Mouse (Mus musculus) Patski (cell line): ENCODE results near the gene Chfr. TPM values are rescaled to one million over a fixed set of nuclear protein-coding genes. Genes with fewer than 3 reads are reported as not detected.

ENCODE experiments used
- ATAC-seq: fragments of 100-300 bp; one replicate; pipeline ENCODE4 v1.8.0; 2021
- CTCF ChIA-PET: fragments of 350-600 bp; sonication (Branson Sonifier 250); formaldehyde crosslinking; loops from one replicate; lab custom pipeline; 2022; ENCODE audit warnings: inconsistent platforms; lab: Charles Lee
- POLR2A ChIA-PET: fragments of 350-600 bp; sonication (Branson Sonifier 250); formaldehyde crosslinking; loops from one replicate; lab custom pipeline; 2022; ENCODE audit warnings: antibody characterized with exemption, inconsistent platforms; lab: Charles Lee
- DNase-seq: peaks from one replicate; pipeline ENCODE4 v3.0.0-alpha.2; 2011; ENCODE audit warnings: low read depth, low spot score
- H3K27me3 ChIP-seq: fragments of 371-371 bp; one replicate; pipeline ENCODE4 v1.5.1; 2021
- CTCF ChIP-seq: fragments of 100-300 bp; IDR thresholded peaks from one replicate; pipeline ENCODE4 v1.5.1; 2021
- in situ Hi-C: fragments of 300-500 bp; cut with MboI; formaldehyde crosslinking; loops from 3 replicates; pipeline ENCODE4 v1.11.1; 2018; ENCODE audit warnings: low pct_unique_long_range_greater_than_20kb, mixed read lengths
- polyA plus RNA-seq: library from polyadenylated mRNA; unstranded; gene quantifications from one replicate; pipeline ENCODE4 v1.2.3, GENCODE M21; 2021

Chfr gene
- 43.4 TPM for polyA plus RNA-seq

DNA sequence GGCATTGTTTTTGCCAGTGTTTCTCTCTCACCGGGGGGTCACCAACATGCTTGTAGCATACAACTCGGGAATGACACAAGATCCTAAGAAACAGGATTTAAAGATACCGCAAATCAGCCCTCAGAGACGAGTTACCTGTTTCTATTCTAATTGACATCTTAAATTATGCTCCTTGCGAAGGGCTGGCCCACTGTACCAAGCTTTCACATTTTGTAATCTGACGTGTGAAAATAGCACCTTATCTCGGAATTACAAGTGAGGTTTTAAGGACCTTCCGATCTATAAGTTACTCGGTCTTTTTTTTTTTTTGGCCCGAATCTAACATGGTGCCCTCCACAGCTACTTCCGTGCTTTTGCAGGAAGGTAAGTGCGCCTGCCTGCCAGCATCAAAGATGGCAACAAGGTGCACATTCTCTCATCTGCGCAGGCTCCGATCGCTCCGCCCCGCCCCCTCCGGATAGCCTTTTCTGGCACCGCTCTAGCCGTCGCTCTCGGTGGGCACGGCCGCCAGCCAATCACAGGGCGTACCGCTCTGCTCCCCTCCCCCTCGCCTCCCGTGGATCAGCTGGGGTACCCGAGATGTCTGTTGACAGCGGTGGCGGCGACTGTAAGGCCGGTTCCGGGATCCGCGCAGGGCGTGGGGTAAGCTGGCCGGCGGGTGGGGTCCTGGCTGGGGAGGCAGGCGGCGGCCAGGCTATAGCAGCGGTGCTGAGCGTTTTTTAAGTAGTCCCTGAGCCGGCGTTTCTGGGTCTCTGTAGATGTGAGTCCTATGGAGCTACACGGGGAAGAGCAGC lies at the start of gene Chfr:
Chfr (plus strand) TSS at position 550 of the 794 bp plus-strand sequence.
- DNase-seq (peak; percentile 97), ATAC-seq (peak; percentile 100)
- CTCF ChIA-PET: interaction anchor here (1.1 kb wide), 1 partner anchor 78 kb away, joined by 3 read pairs; no protein-coding TSS in a partner anchor
- POLR2A ChIA-PET: interaction anchor here (1.1 kb wide), 1 partner anchor 40 kb away, joined by 3 read pairs; no protein-coding TSS in a partner anchor
- in situ Hi-C loops: loop anchor here (10.0 kb wide), 1 partner anchor 581 kb away; the partner anchor contains the start of gene Crlf2
- H3K27me3 ChIP-seq: no peaks in the 10 kb centered on the region
- no peak for TF ChIP-seq CTCF

DNA sequence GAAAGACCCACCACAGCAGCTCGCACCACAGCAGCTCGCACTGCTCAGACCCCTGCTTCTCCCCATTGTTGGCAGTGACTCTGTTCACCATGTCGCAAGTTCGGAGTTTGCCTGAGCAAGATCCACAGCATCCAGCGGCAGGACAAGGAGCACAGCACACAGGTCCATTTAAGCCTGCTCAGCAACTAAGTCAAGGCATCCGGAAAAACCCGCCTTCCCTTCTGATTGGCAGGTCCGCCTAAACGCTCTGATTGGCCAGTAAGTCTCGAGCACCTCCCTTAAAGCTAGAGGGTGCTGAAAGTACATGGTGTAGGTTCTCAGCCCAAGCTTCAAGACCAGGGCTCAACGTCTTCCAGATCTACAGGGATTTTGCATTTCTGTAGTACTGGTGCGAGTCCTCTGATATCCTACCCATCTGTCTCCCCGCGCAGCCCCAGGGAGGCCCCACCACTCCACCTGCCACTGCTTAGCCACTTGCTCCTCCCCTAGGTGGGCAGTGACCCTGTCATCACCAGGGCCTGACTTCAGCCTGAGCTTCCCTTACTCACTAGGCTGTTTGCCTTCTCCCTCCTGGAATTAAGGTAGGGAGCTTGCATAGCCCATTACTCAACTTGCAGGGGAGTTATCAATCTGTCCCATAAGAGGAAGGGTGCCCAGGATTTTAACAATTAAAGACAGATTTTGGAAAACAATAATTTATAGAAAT lies 49.3 kb upstream of the Chfr start:
- ChIA-PET CTCF (no interaction called here), POLR2A (interaction anchor here (0.6 kb wide), 1 partner anchor 162 kb away, joined by 3 read pairs; no protein-coding TSS in a partner anchor)
- no peak for ATAC-seq
- DNase-seq: no peak
- in situ Hi-C loops: no loop called here
- no peak for TF ChIP-seq CTCF
- no peaks in the 10 kb centered on the region for H3K27me3 ChIP-seq

DNA sequence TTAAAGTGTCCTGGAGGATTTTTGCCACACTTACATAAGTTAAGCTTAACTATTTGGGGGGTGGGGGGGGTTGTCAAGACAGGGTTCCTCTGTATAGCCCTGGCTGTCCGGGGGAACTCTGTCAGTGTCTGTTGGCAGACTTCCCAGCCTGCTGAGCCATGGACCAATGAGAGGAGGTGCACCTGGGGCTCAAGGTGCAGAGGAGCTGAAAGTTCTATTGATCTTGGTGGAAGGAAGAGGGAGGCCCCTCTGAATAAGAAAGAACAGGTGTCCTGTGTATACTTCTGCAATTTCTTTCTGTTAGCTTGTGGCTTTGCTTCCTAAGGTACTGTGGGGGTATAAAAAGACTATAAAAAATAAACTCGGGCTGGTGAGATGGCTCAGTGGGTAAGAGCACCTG lies 44.1 kb upstream of the Chfr start:
- CTCF ChIA-PET: no interaction called here
- no peak for DNase-seq
- POLR2A ChIA-PET: no interaction called here
- in situ Hi-C loops: no loop called here
- no peaks in the 10 kb centered on the region for H3K27me3 ChIP-seq
- TF ChIP-seq CTCF: no peak
- ATAC-seq: no peak

- TF ChIP-seq CTCF: no peak
- in situ Hi-C loops: no loop called here
These were observed 41.4 kb upstream of the Chfr start, which contains the start of gene Gm35315 for GRCm38 (mm10) chr5:110094030-110094846. Gene Gm35315 (minus strand): TSS chr5:110094420.

GRCm38 (mm10) chr5:110094847-110095213 lies 40.8 kb upstream of the Chfr start:
- no peak for TF ChIP-seq CTCF
- no peaks in the 10 kb centered on the region for H3K27me3 ChIP-seq
- ChIA-PET POLR2A (interaction anchor here (1.5 to 1.6 kb wide), 2 partner anchors 9 to 12 kb away, joined by 3 to 5 read pairs; no protein-coding TSS in a partner anchor), CTCF (no interaction called here)
- DNase-seq: no peak
- peak; percentile 46 for ATAC-seq
- in situ Hi-C loops: no loop called here

More at GRCm38 (mm10) chr5:110094030-110094846, 41.4 kb upstream of the Chfr start, which contains the start of gene Gm35315:
- CTCF ChIA-PET: no interaction called here
- POLR2A ChIA-PET: interaction anchor here (1.5 to 1.6 kb wide), 2 partner anchors 10 to 13 kb away, joined by 3 to 5 read pairs; no protein-coding TSS in a partner anchor
- DNase-seq: no peak
- peak; percentile 98 for ATAC-seq
- H3K27me3 ChIP-seq: no peaks in the 10 kb centered on the region

- in situ Hi-C loops: no loop called here
- ATAC-seq (no peak), DNase-seq (no peak)
- POLR2A ChIA-PET: no interaction called here
- CTCF ChIA-PET: no interaction called here
- no peak for TF ChIP-seq CTCF
- no peaks in the 10 kb centered on the region for H3K27me3 ChIP-seq
These were observed 36.6 kb upstream of the Chfr start for GRCm38 (mm10) chr5:110098991-110099477.

GRCm38 (mm10) chr5:110099656-110100580 lies 35.7 kb upstream of the Chfr start, which contains the start of gene Plcxd1:
Gene Plcxd1 (plus strand): TSS chr5:110099969.
- H3K27me3 ChIP-seq: no peaks in the 10 kb centered on the region
- ChIA-PET POLR2A (no interaction called here), CTCF (no interaction called here)
- in situ Hi-C loops: loop anchor here (10.0 kb wide), 1 partner anchor 45 kb away; no protein-coding TSS in a partner anchor
- TF ChIP-seq CTCF: no peak
- no peak for ATAC-seq
- DNase-seq: no peak

DNA sequence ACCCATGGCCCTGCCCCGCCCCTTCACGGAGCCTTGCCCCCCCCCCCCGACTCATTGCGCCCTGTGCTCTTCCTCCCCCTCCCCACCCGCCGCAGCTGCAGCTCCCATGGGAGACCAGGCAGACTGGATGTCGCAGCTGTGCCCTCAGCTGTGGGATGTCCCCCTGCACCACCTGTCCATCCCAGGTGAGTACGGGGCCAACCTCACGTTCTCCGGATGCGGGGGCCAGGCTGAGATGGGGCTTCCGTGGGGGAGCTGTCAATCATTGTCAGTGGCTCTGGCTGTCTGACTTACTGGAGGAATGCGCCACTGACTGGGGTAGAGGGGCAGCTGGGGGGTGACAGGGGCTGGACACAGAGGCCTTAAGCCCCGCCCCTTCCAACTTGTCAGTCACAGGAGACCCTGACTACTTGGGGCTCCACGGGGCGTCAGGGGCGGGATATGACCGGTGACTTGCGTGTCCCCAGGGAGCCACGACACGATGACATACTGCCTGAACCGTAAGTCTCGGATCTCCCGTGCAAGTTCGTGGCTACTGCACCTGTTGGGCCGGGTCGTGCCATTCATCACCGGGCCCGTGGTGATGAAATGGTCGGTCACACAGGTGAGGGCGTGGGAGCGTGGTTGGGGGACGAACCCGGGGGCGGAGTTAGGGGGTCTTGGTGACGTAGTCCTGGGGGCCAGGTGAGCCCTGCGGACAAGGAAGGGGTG lies 34.6 kb upstream of the Chfr start:
- ChIA-PET CTCF (no interaction called here), POLR2A (no interaction called here)
- in situ Hi-C loops: loop anchor here (10.0 kb wide), 1 partner anchor 46 kb away; no protein-coding TSS in a partner anchor
- DNase-seq (no peak), ATAC-seq (no peak)
- no peaks in the 10 kb centered on the region for H3K27me3 ChIP-seq
- TF ChIP-seq CTCF: no peak
